Mouse (Mus musculus): ENCODE data around the gene Spata32. TPM values are rescaled to one million over a fixed set of nuclear protein-coding genes. Genes with fewer than 3 reads are reported as not detected.

Spata32 gene
- total and polyA plus RNA-seq, 2 experiments = not detected

DNA sequence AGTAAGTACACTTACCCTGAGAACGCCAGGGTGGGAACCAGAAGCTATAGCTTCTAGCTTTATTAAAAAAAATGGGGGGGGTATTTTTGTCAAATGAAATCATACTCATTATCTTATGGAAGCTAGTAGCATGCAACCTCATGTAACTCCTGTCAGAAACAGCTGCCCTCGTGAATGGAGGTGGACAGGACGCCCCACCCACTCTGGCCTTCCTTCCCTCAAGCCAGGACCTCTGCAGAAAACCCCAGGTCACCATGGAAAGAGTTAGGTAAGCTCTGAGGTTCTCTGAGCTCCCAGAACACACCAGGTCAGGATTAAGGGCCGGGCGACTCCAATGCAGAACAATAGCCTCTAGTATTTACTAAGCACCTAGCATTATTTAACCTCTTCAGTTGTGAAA lies 30.6 kb upstream of the Spata32 start:
- no peak for DNase-seq (ENCODE audit: extremely low read depth, low read depth, low spot score)
- no peaks in the 10 kb centered on the region; the same call in 1 of the 2 replicates for H3K4me1 ChIP-seq (ENCODE audit: control insufficient read depth, insufficient read depth, low read length)
- H3K27me3 ChIP-seq (ENCODE audit: control insufficient read depth, insufficient read depth, low read length) = no peaks in the 10 kb centered on the region
- no peaks in the 10 kb centered on the region for H3K36me3 ChIP-seq (ENCODE audit: control insufficient read depth, insufficient read depth, low read length)
- peak overlapping the region; percentile 46; the same call in 1 of the 2 replicates for H3K27ac ChIP-seq (replicated peaks; ENCODE audit: insufficient read depth, low read depth, low read length)
- no peak for TF ChIP-seq POLR2A (IDR thresholded peaks at IDR 0.05; ENCODE audit: extremely low read depth, insufficient read depth, low read length)
- TF ChIP-seq CTCF (IDR thresholded peaks at IDR 0.05; ENCODE audit: low read depth, low read length) = no peak
- H3K9ac ChIP-seq (ENCODE audit: low read depth, low read length) = no peak overlapping the region
- WGBS = 75% methylated on average over 5 of the region's 5 CpGs
- H3K4me3 ChIP-seq (ENCODE audit: insufficient read depth, low read depth, low read length) = no peak overlapping the region
- peaks cover 11% of the 10 kb centered on the region; the same call in 1 of the 2 replicates for H3K79me2 ChIP-seq (ENCODE audit: control insufficient read depth, insufficient read depth, low read length)

DNA sequence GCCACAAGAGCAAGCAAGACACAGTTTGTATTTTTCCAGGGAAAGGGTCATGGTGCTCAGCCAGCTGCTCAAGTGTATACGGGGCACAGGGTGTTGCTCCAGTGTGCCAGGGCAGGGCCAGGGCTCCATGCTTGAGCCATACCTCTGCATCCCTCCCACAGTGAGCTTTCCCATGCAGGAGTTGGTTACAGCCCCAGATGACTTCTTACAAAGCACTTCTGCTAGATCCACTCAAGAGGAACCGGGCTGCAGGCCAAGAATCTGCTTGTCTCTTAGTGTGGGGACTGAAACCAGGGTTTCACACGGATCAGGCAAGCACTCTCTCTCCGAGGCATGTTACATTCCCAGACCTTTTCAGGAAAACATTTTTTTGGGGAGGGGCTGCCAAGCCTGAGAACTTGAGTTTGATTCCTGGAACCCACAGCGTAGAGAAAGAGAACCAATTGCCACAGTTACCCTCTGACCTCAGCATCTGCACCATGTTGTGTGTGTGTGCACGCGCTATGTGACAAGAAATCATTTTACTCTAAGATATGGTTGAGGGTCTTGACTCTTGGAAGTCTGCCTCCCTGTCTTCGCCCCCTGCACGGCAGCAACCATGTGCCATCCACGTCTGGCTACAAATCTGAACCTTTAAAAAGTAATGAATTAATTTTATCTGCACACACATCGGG lies 29.4 kb upstream of the Spata32 start:
- no peak for TF ChIP-seq CTCF (IDR thresholded peaks at IDR 0.05; ENCODE audit: low read depth, low read length)
- TF ChIP-seq POLR2A (IDR thresholded peaks at IDR 0.05; ENCODE audit: extremely low read depth, insufficient read depth, low read length) = no peak
- no peak for DNase-seq (ENCODE audit: extremely low read depth, low read depth, low spot score)
- Histone ChIP-seq H3K4me1 (ENCODE audit: control insufficient read depth, insufficient read depth, low read length) (no peaks in the 10 kb centered on the region), H3K36me3 (ENCODE audit: control insufficient read depth, insufficient read depth, low read length) (no peaks in the 10 kb centered on the region), H3K9ac (ENCODE audit: low read depth, low read length) (no peak overlapping the region), H3K4me3 (ENCODE audit: insufficient read depth, low read depth, low read length) (no peak overlapping the region), H3K27ac (replicated peaks; ENCODE audit: insufficient read depth, low read depth, low read length) (no peak overlapping the region), H3K27me3 (ENCODE audit: control insufficient read depth, insufficient read depth, low read length) (no peaks in the 10 kb centered on the region), H3K79me2 (ENCODE audit: control insufficient read depth, insufficient read depth, low read length) (peaks cover 6% of the 10 kb centered on the region; the same call in 1 of the 2 replicates)
- 81% methylated on average over 11 of the region's 11 CpGs for WGBS

DNA sequence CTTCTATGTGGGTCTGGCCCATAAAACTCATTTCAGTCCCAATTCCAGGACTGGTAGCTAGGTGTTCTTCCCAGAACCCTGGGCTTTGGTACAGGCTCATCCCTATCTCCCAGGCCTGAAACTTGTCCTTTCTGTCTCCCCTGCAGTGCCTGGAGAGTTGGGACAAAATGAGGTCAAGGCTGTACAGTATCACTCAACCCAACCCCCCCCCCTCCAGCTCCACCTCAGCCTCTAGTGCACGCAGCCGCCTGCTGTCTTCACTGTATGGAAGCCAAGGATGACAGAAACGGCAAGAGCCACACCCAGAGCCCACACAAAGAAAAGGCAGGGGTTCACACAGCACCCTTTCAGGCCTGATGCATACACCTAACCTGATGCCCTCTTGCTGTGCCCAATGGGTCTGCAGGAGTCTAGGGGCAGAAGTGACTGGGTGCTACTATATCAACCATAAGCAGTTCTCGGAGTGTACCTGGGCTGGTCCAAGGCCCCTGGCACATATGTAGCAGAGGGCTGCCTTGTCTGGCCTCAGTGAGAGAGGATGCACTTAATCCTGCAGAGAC lies 28.6 kb upstream of the Spata32 start:
- Histone ChIP-seq H3K79me2 (ENCODE audit: control insufficient read depth, insufficient read depth, low read length) (peaks cover 4% of the 10 kb centered on the region; the same call in 1 of the 2 replicates), H3K36me3 (ENCODE audit: control insufficient read depth, insufficient read depth, low read length) (no peaks in the 10 kb centered on the region), H3K27ac (replicated peaks; ENCODE audit: insufficient read depth, low read depth, low read length) (no peak overlapping the region), H3K27me3 (ENCODE audit: control insufficient read depth, insufficient read depth, low read length) (no peaks in the 10 kb centered on the region), H3K9ac (ENCODE audit: low read depth, low read length) (no peak overlapping the region), H3K4me3 (ENCODE audit: insufficient read depth, low read depth, low read length) (no peak overlapping the region), H3K4me1 (ENCODE audit: control insufficient read depth, insufficient read depth, low read length) (no peaks in the 10 kb centered on the region)
- WGBS = 67% methylated on average over 4 of the region's 4 CpGs
- DNase-seq (ENCODE audit: extremely low read depth, low read depth, low spot score) = no peak
- TF ChIP-seq POLR2A (IDR thresholded peaks at IDR 0.05; ENCODE audit: extremely low read depth, insufficient read depth, low read length) (no peak), CTCF (IDR thresholded peaks at IDR 0.05; ENCODE audit: low read depth, low read length) (no peak)

DNA sequence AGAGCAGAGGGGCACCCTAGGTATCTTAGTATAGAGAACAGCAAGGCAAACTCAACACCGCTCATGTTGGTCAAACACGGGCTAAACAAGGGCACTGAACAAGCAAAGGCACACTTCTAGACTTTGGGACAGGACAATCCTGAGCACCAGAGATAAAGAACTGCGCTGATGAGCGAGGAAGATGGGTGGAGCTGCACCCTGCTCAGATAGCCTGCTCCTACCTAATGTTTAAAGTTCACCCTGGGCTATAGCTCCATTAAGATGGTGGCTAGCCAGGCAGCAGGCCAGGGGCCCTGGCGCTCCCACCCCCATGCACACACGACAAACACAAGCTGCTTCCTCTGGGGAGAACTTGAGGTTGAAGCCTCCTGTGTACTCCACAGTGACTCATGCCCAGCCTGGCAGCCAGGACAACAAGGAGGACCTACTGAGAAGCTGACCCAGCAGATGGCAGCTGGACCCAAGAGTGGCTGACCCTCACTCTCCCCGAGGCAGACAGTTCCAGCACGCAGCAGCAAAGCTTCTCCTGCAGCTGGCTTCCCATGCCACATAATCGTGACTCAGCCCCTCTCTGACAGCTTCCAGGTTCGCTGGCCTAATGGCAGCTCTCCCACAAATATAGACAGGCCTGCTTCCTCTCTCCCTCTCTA lies 28.0 kb upstream of the Spata32 start:
- H3K79me2 ChIP-seq (ENCODE audit: control insufficient read depth, insufficient read depth, low read length) = peaks cover 4% of the 10 kb centered on the region; the same call in 1 of the 2 replicates
- no peaks in the 10 kb centered on the region for H3K4me1 ChIP-seq (ENCODE audit: control insufficient read depth, insufficient read depth, low read length)
- no peak overlapping the region for H3K9ac ChIP-seq (ENCODE audit: low read depth, low read length)
- DNase-seq (ENCODE audit: extremely low read depth, low read depth, low spot score) = no peak
- no peak overlapping the region for H3K4me3 ChIP-seq (ENCODE audit: insufficient read depth, low read depth, low read length)
- WGBS = 64% methylated on average over 10 of the region's 10 CpGs
- no peaks in the 10 kb centered on the region for H3K36me3 ChIP-seq (ENCODE audit: control insufficient read depth, insufficient read depth, low read length)
- TF ChIP-seq CTCF (IDR thresholded peaks at IDR 0.05; ENCODE audit: low read depth, low read length) = no peak
- TF ChIP-seq POLR2A (IDR thresholded peaks at IDR 0.05; ENCODE audit: extremely low read depth, insufficient read depth, low read length) = no peak
- no peak overlapping the region for H3K27ac ChIP-seq (replicated peaks; ENCODE audit: insufficient read depth, low read depth, low read length)
- H3K27me3 ChIP-seq (ENCODE audit: control insufficient read depth, insufficient read depth, low read length) = no peaks in the 10 kb centered on the region

- H3K27me3 ChIP-seq (ENCODE audit: control insufficient read depth, insufficient read depth, low read length) = no peaks in the 10 kb centered on the region
- peaks cover 4% of the 10 kb centered on the region; the same call in 1 of the 2 replicates for H3K79me2 ChIP-seq (ENCODE audit: control insufficient read depth, insufficient read depth, low read length)
- H3K36me3 ChIP-seq (ENCODE audit: control insufficient read depth, insufficient read depth, low read length) = no peaks in the 10 kb centered on the region
- H3K4me1 ChIP-seq (ENCODE audit: control insufficient read depth, insufficient read depth, low read length) = no peaks in the 10 kb centered on the region
- H3K27ac ChIP-seq (replicated peaks; ENCODE audit: insufficient read depth, low read depth, low read length) = no peak overlapping the region
- no peak for DNase-seq (ENCODE audit: extremely low read depth, low read depth, low spot score)
- WGBS = 73% methylated on average over 4 of the region's 4 CpGs
- TF ChIP-seq CTCF (IDR thresholded peaks at IDR 0.05; ENCODE audit: low read depth, low read length) (no peak), POLR2A (IDR thresholded peaks at IDR 0.05; ENCODE audit: extremely low read depth, insufficient read depth, low read length) (no peak)
- no peak overlapping the region for H3K4me3 ChIP-seq (ENCODE audit: insufficient read depth, low read depth, low read length)
- H3K9ac ChIP-seq (ENCODE audit: low read depth, low read length) = no peak overlapping the region
These were observed 26.6 kb upstream of the Spata32 start for GRCm38 (mm10) chr11:103244856-103245255.

All from liver, adult 2 months (tissue).